Mouse (Mus musculus) midbrain, embryonic 11.5 days (tissue): Measurements from ENCODE around the gene Nufip2. TPM values are rescaled to one million over a fixed set of nuclear protein-coding genes. Genes with fewer than 3 reads are reported as not detected.

ENCODE experiments used
- ATAC-seq: fragments of 200-750 bp; cut with Nextera tagmentation; 2 replicates; pipeline ENCODE4 v1.8.0; 2017; ENCODE audit warnings: moderate TSS enrichment, moderate library complexity; ENCODE audit not compliant: low FRiP score
- DNase-seq: peaks from one replicate; pipeline ENCODE4 v3.0.0; 2015; ENCODE audit warnings: low spot score; ENCODE audit errors: missing footprints
- H3K27ac ChIP-seq: fragments of 300-500 bp; sonication (generic); 2 replicates; pipeline ENCODE4 v1.5.1; 2014; ENCODE audit warnings: low read depth, low read length
- H3K27me3 ChIP-seq: fragments of 300-500 bp; sonication (generic); 2 replicates; pipeline ENCODE4 v1.6.1; 2014; ENCODE audit warnings: mild to moderate bottlenecking, low read length, moderate library complexity, mixed read lengths; ENCODE audit not compliant: control insufficient read depth, insufficient read depth
- H3K36me3 ChIP-seq: fragments of 300-500 bp; sonication (generic); 2 replicates; pipeline ENCODE4 v1.6.1; 2014; ENCODE audit warnings: mild to moderate bottlenecking, low read length, moderate library complexity, mixed read lengths; ENCODE audit not compliant: control insufficient read depth, insufficient read depth
- H3K4me1 ChIP-seq: fragments of 300-500 bp; sonication (generic); 2 replicates; pipeline ENCODE4 v1.6.1; 2014; ENCODE audit warnings: low read length; ENCODE audit not compliant: control insufficient read depth, insufficient read depth
- H3K4me2 ChIP-seq: fragments of 300-500 bp; sonication (generic); 2 replicates; pipeline ENCODE4 v1.6.1; 2014; ENCODE audit warnings: mild to moderate bottlenecking, moderate library complexity
- H3K4me3 ChIP-seq: fragments of 300-500 bp; sonication (generic); 2 replicates; pipeline ENCODE4 v1.5.1; 2014; ENCODE audit warnings: low read depth, low read length
- H3K9ac ChIP-seq: fragments of 300-500 bp; sonication (generic); 2 replicates; pipeline ENCODE4 v1.6.1; 2014; ENCODE audit warnings: low read length
- H3K9me3 ChIP-seq: fragments of 300-500 bp; sonication (generic); 2 replicates; pipeline ENCODE4 v1.6.1; 2016; ENCODE audit warnings: low read length; ENCODE audit not compliant: control insufficient read depth
- WGBS: fragments of 180-500 bp; shearing (Covaris S2); extraction: QIAGEN DNeasy Blood & Tissue Kit; methylation state at CpG from one replicate; pipeline ENCODE4 v1.1.7; 2014; 5-methylcytosine and 5-hydroxymethylcytosine counted together
- polyA plus RNA-seq: library from polyadenylated mRNA; unstranded; fragments of >200 nt; fragmentation: Nextera tagmentation; extraction: Ambion mirVana; gene quantifications from 2 replicates; pipeline ENCODE4 v1.2.1, GENCODE M21; 2014

Gene Nufip2
- polyA plus RNA-seq, 1 experiment from 2014 or later = 4.8 TPM

- H3K4me3 ChIP-seq = no peak overlapping the region
- H3K36me3 ChIP-seq = no peaks in the 10 kb centered on the region
- WGBS = 86% methylated on average over 9 of the region's 9 CpGs
- DNase-seq = no peak
- H3K4me2 ChIP-seq = no peak overlapping the region
- no peak overlapping the region for H3K9ac ChIP-seq
- H3K27me3 ChIP-seq = no peaks in the 10 kb centered on the region
- H3K4me1 ChIP-seq = peaks cover 12% of the 10 kb centered on the region
- ATAC-seq = no peak
- no peak overlapping the region for H3K27ac ChIP-seq
- no peaks in the 10 kb centered on the region for H3K9me3 ChIP-seq
Measured at GRCm38 (mm10) chr11:77784894-77785293, 98.9 kb downstream of the Nufip2 start.

- no peak overlapping the region for H3K9ac ChIP-seq
- WGBS = 24% methylated on average over 5 of the region's 5 CpGs
- no peaks in the 10 kb centered on the region for H3K9me3 ChIP-seq
- peaks cover 12% of the 10 kb centered on the region for H3K4me1 ChIP-seq
- no peak overlapping the region for H3K4me3 ChIP-seq
- H3K27me3 ChIP-seq = no peaks in the 10 kb centered on the region
- H3K27ac ChIP-seq = no peak overlapping the region
- ATAC-seq (no peak), DNase-seq (no peak)
- no peak overlapping the region for H3K4me2 ChIP-seq
- H3K36me3 ChIP-seq = no peaks in the 10 kb centered on the region
Measured at GRCm38 (mm10) chr11:77785396-77785767, 99.4 kb downstream of the Nufip2 start.

GRCm38 (mm10) chr11:77785768-77786561 lies 100.0 kb downstream of the Nufip2 start:
- 62% methylated on average over 7 of the region's 7 CpGs for WGBS
- ATAC-seq = no peak
- no peak for DNase-seq

GRCm38 (mm10) chr11:77787707-77788106 lies 101.8 kb downstream of the Nufip2 start, which contains the start of gene Gm10277:
Gene Gm10277, minus strand, starts transcription at chr11:77787747.
- Histone ChIP-seq H3K36me3 (no peaks in the 10 kb centered on the region), H3K4me1 (peaks cover 19% of the 10 kb centered on the region)
- WGBS = 86% methylated on average over 5 of the region's 5 CpGs

More at GRCm38 (mm10) chr11:77785768-77786561, 100.0 kb downstream of the Nufip2 start:
- no peaks in the 10 kb centered on the region for H3K9me3 ChIP-seq
- H3K36me3 ChIP-seq = no peaks in the 10 kb centered on the region
- no peaks in the 10 kb centered on the region for H3K27me3 ChIP-seq
- H3K4me3 ChIP-seq = no peak overlapping the region
- peaks cover 16% of the 10 kb centered on the region for H3K4me1 ChIP-seq
- H3K4me2 ChIP-seq = no peak overlapping the region
- no peak overlapping the region for H3K9ac ChIP-seq
- H3K27ac ChIP-seq = no peak overlapping the region; the same call in 1 of the 2 replicates

GRCm38 (mm10) chr11:77789512-77789911 lies 103.6 kb downstream of the Nufip2 start:
- no peak overlapping the region for H3K4me2 ChIP-seq
- no peaks in the 10 kb centered on the region for H3K9me3 ChIP-seq
- H3K27me3 ChIP-seq = no peaks in the 10 kb centered on the region
- no peak overlapping the region for H3K27ac ChIP-seq
- no peak overlapping the region for H3K4me3 ChIP-seq
- DNase-seq (no peak), ATAC-seq (no peak)
- H3K36me3 ChIP-seq = no peaks in the 10 kb centered on the region
- 95% methylated on average over 5 of the region's 5 CpGs for WGBS
- H3K4me1 ChIP-seq = peaks cover 23% of the 10 kb centered on the region
- H3K9ac ChIP-seq = no peak overlapping the region

More at GRCm38 (mm10) chr11:77787707-77788106, 101.8 kb downstream of the Nufip2 start, which contains the start of gene Gm10277:
- Histone ChIP-seq H3K27ac (no peak within 1 kb of the TSS), H3K27me3 (no peaks in the 10 kb centered on the region), H3K4me3 (no peak within 1 kb of the TSS), H3K9ac (no peak within 1 kb of the TSS), H3K9me3 (no peaks in the 10 kb centered on the region), H3K4me2 (no peak within 1 kb of the TSS)
- DNase-seq (no peak), ATAC-seq (no peak)

- no peak overlapping the region for H3K4me2 ChIP-seq
- H3K27me3 ChIP-seq = no peaks in the 10 kb centered on the region
- ATAC-seq = no peak
- no peak overlapping the region for H3K27ac ChIP-seq
- no peaks in the 10 kb centered on the region for H3K9me3 ChIP-seq
- H3K4me1 ChIP-seq = peaks cover 22% of the 10 kb centered on the region
- 57% methylated on average over 9 of the region's 9 CpGs for WGBS
- no peak overlapping the region for H3K4me3 ChIP-seq
- DNase-seq = no peak
- no peak overlapping the region for H3K9ac ChIP-seq
- no peaks in the 10 kb centered on the region for H3K36me3 ChIP-seq
Measured at GRCm38 (mm10) chr11:77790286-77790685, 104.3 kb downstream of the Nufip2 start.

GRCm38 (mm10) chr11:77791241-77791727 lies 105.3 kb downstream of the Nufip2 start:
- peak overlapping the region; percentile 24 for H3K9ac ChIP-seq

More at GRCm38 (mm10) chr11:77791241-77791727, 105.3 kb downstream of the Nufip2 start:
- Histone ChIP-seq H3K4me3 (no peak overlapping the region), H3K36me3 (no peaks in the 10 kb centered on the region), H3K27me3 (no peaks in the 10 kb centered on the region), H3K4me1 (peaks cover 13% of the 10 kb centered on the region), H3K27ac (no peak overlapping the region), H3K4me2 (no peak overlapping the region), H3K9me3 (no peaks in the 10 kb centered on the region)
- WGBS = 47% methylated on average over 8 of the region's 8 CpGs
- ATAC-seq (no peak), DNase-seq (no peak)

Other genes with a start within 250 kb of the Nufip2 start
- gene Coro6, start 223.7 kb upstream of the Nufip2 start, polyA plus RNA-seq = 0.06 TPM in 1 of 2 replicates, not detected in the other
- gene Ankrd13b, start 196.5 kb upstream of the Nufip2 start, polyA plus RNA-seq = 9.5 and 13.5 TPM in 2 replicates
- 11.3 and 13.8 TPM in 2 replicates for gene Git1, start 192.6 kb upstream of the Nufip2 start, polyA plus RNA-seq
- gene Abhd15, start 171.0 kb upstream of the Nufip2 start, polyA plus RNA-seq = 1.9 and 2.1 TPM in 2 replicates
- 25.5 and 27.3 TPM in 2 replicates for gene Trp53i13, start 170.2 kb upstream of the Nufip2 start, polyA plus RNA-seq
- 0.10 TPM in 1 of 2 replicates, not detected in the other for gene Gm10392, start 167.0 kb upstream of the Nufip2 start, polyA plus RNA-seq
- 21.0 and 23.0 TPM in 2 replicates for gene Taok1, start 78.3 kb upstream of the Nufip2 start, polyA plus RNA-seq
- gene Cryba1, start 39.1 kb downstream of the Nufip2 start, polyA plus RNA-seq = 2.3 and 2.7 TPM in 2 replicates
- gene Myo18a, start 77.1 kb downstream of the Nufip2 start, polyA plus RNA-seq = 22.6 and 23.8 TPM in 2 replicates
- 0.65 and 0.79 TPM in 2 replicates for gene Gm10277, start 101.6 kb downstream of the Nufip2 start, polyA plus RNA-seq
- gene Pipox, start 207.9 kb downstream of the Nufip2 start, polyA plus RNA-seq = 12.1 and 12.6 TPM in 2 replicates
- gene Sez6, start 244.6 kb downstream of the Nufip2 start, polyA plus RNA-seq = 7.2 and 8.6 TPM in 2 replicates